14 mouse cellular contexts compared by ENCODE assay signal in the genomic region with DNA sequence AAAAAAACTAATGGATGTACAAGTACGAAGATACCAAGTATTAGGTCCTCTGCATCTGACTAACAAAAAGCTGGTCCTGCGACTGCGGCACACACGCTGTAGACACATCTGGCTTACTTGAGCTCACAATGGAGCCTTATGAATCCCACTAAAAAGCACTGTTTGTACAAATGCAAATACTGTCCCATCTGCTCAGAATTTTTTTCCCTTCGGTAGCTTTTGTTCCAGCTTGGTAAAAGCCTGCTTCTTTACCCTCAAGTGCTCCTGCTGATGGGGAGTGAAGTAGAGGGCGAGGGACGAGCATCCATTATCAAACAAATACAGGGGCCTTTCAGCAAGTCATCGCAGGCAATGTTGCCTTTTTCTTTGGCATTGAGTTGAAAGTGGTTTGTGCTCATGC. TPM values are rescaled to one million over a fixed set of nuclear protein-coding genes. Genes with fewer than 3 reads are reported as not detected.
DNase-seq lines count a peak whose midpoint lies in the region; ATAC-seq and TF ChIP-seq lines count a peak whose summit lies in the region.
"Had no signal": no experiment of that assay in that cellular context is flagged by ENCODE, and none has a peak within 500 bp of the region (broad histone marks: within the 10 kb centered on the region; RNA-seq: fewer than 3 reads in every experiment).

No protein-coding gene starts in this region.

- WGBS in midbrain, embryonic 10.5 days = 70% methylated on average over 8 of the region's 8 CpGs
- WGBS in midbrain, postnatal 0 days = 39% methylated on average over 8 of the region's 8 CpGs

- ATAC-seq in midbrain, postnatal 0 days (ENCODE audit: low FRiP score) = no peak

- no peaks in the 10 kb centered on the region for H3K9me3 ChIP-seq in midbrain, embryonic 10.5 days (replicated peaks)
- H3K9me3 ChIP-seq in midbrain, postnatal 0 days (ENCODE audit: low read length) = no peaks in the 10 kb centered on the region
- H3K9me3 ChIP-seq: hindbrain, embryonic 13.5 days; liver, embryonic 13.5 days had no signal

- no peaks in the 10 kb centered on the region for H3K36me3 ChIP-seq in midbrain, embryonic 10.5 days
- no peaks in the 10 kb centered on the region for H3K36me3 ChIP-seq in midbrain, postnatal 0 days (ENCODE audit: insufficient read depth, low read length)
- H3K36me3 ChIP-seq: hindbrain, embryonic 13.5 days; liver, embryonic 13.5 days had no signal

- H3K9ac ChIP-seq in midbrain, postnatal 0 days (replicated peaks; ENCODE audit: low read length, poor library complexity, severe bottlenecking) = no peak overlapping the region
- H3K9ac ChIP-seq: hindbrain, embryonic 13.5 days; liver, embryonic 13.5 days had no signal

- H3K27ac ChIP-seq in midbrain, embryonic 10.5 days (replicated peaks) = peak overlapping the region; percentile 38; the same call in 1 of the 2 replicates
- H3K27ac ChIP-seq in midbrain, postnatal 0 days (ENCODE audit: low read depth, low read length) = no peak overlapping the region
- H3K27ac ChIP-seq: hindbrain, embryonic 13.5 days; liver, embryonic 13.5 days had no signal

- DNase-seq in embryo, embryonic 11 days = peak; percentile 5
- no peak for DNase-seq in embryo, embryonic 10 days (ENCODE audit: low spot score)
- DNase-seq in midbrain, embryonic 10.5 days (ENCODE audit: low spot score) = no peak
- DNase-seq in midbrain, postnatal 0 days (ENCODE audit: low spot score) = no peak
- DNase-seq in brain, adult 2 months (ENCODE audit: low read depth, low spot score) = peak; percentile 78
- peak; percentile 11 to 32 for DNase-seq in layer of hippocampus, postnatal 14 days (ENCODE audit: low spot score in 2 of 2)
- no peak for DNase-seq in left cerebral cortex, adult 11 months (ENCODE audit: low spot score)
- DNase-seq in kidney, adult 18-20 months = no peak
- DNase-seq: kidney, adult 2 months; left cerebral cortex, postnatal 4 days; liver, embryonic 13.5 days; lung, postnatal 10 days; retina, postnatal 1 day had no signal

- H3K4me3 ChIP-seq in midbrain, embryonic 10.5 days = no peak overlapping the region
- no peak overlapping the region for H3K4me3 ChIP-seq in midbrain, postnatal 0 days (ENCODE audit: low read depth, low read length)
- H3K4me3 ChIP-seq: hindbrain, embryonic 13.5 days; liver, embryonic 13.5 days had no signal

- no peak overlapping the region for H3K4me2 ChIP-seq in midbrain, postnatal 0 days (ENCODE audit: low read depth, low read length, poor library complexity, severe bottlenecking)
- H3K4me2 ChIP-seq: hindbrain, embryonic 13.5 days; liver, embryonic 13.5 days had no signal

- no peaks in the 10 kb centered on the region for H3K27me3 ChIP-seq in midbrain, embryonic 10.5 days (ENCODE audit: low read depth, poor library complexity, severe bottlenecking)
- H3K27me3 ChIP-seq in midbrain, postnatal 0 days (ENCODE audit: insufficient read depth, low read length) = no peaks in the 10 kb centered on the region
- H3K27me3 ChIP-seq: hindbrain, embryonic 13.5 days; liver, embryonic 13.5 days had no signal

- no peak for TF ChIP-seq CTCF in midbrain, postnatal 0 days (IDR thresholded peaks at IDR 0.05)

- H3K4me1 ChIP-seq in midbrain, embryonic 10.5 days = peaks cover 10% of the 10 kb centered on the region
- H3K4me1 ChIP-seq in midbrain, postnatal 0 days (ENCODE audit: insufficient read depth, low read length) = no peaks in the 10 kb centered on the region
- H3K4me1 ChIP-seq: liver, embryonic 13.5 days had no signal

RNA-seq across cellular contexts. Expression of gene Ccdc39, which starts 29.3 kb away (rescaled TPM):
- polyA plus RNA-seq in midbrain, embryonic 10.5 days (2016; fragmentation: Nextera tagmentation; extraction: Ambion mirVana) = 5.7 and 8.0 TPM in 2 replicates
- total RNA-seq in midbrain, postnatal 0 days (2014; rRNA removed) = 23.1 and 28.6 TPM in 2 replicates
- 14.5 and 17.3 TPM in 2 replicates for polyA plus RNA-seq in midbrain, postnatal 0 days (2015; fragmentation: Nextera tagmentation; extraction: Ambion mirVana)
- 10 to 100 TPM; 26.8 to 32.8 TPM for total RNA-seq in layer of hippocampus, postnatal 14 days (2021)

Comparison
In these comparisons a context has a peak if more than half of its experiments do, and no peak if none do; other contexts are left out.
1. DNase-seq: peak in embryo, embryonic 11 days (single experiment), brain, adult 2 months (single experiment) and layer of hippocampus, postnatal 14 days (2 of 2); none in embryo, embryonic 10 days (single experiment), midbrain, embryonic 10.5 days (single experiment), midbrain, postnatal 0 days (single experiment), left cerebral cortex, adult 11 months (single experiment) and kidney, adult 18-20 months (single experiment).